In the genomic region with DNA sequence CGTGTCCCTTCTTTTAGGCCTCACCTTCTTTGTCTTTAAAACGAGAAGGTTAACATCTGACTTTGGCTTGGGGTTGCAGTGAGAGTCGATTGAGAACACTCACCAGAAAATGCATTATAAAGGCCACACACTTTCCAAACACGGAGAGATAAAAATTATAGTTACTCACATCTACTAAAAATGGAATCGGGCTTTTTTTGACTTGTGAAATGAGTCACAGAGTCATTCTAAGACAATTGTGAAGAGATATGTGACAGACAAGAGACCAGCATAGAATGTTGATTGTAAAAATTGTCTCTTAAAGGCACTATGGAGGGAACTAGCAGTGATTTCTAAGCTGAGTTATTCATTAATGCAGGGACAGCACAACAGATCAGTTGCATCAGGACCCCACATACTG, we compare ENCODE assay signal across 22 mouse cellular contexts. TPM values are rescaled to one million over a fixed set of nuclear protein-coding genes. Genes with fewer than 3 reads are reported as not detected.
"Had no signal": no experiment of that assay in that cellular context is flagged by ENCODE, and none has a peak within 500 bp of the region (broad histone marks: within the 10 kb centered on the region; RNA-seq: fewer than 3 reads in every experiment).

No protein-coding gene starts in this region.

- DNase-seq: lung, adult 18-20 months; lung, embryonic 14.5 days; lung, postnatal 4 days; midbrain, embryonic 14.5 days; retina, postnatal 1 day; right cerebral cortex, adult 18-20 months; right cerebral cortex, postnatal 25 days; right cerebral cortex, postnatal 4 days; spleen, adult 18-20 months; thymus, adult 18-20 months; thymus, postnatal 14 days; thymus, postnatal 36 days had no signal

- H3K9ac ChIP-seq: lung, embryonic 14.5 days; midbrain, embryonic 12.5 days; neural tube, embryonic 13.5 days; neural tube, embryonic 15.5 days had no signal

- H3K36me3 ChIP-seq: midbrain, embryonic 10.5 days; midbrain, embryonic 12.5 days; neural tube, embryonic 13.5 days; neural tube, embryonic 15.5 days had no signal

- ATAC-seq: midbrain, embryonic 16.5 days had no signal

- H3K9me3 ChIP-seq: midbrain, embryonic 10.5 days; midbrain, embryonic 12.5 days; neural tube, embryonic 13.5 days; neural tube, embryonic 15.5 days had no signal

- H3K4me3 ChIP-seq: midbrain, embryonic 10.5 days; midbrain, embryonic 12.5 days; myocyte; neural tube, embryonic 13.5 days; neural tube, embryonic 15.5 days had no signal

- H3K27me3 ChIP-seq: midbrain, embryonic 12.5 days; neural tube, embryonic 13.5 days; neural tube, embryonic 15.5 days had no signal

- H3K4me2 ChIP-seq: lung, embryonic 14.5 days; midbrain, embryonic 12.5 days; neural tube, embryonic 13.5 days; neural tube, embryonic 15.5 days had no signal

- H3K27ac ChIP-seq: midbrain, embryonic 10.5 days; midbrain, embryonic 12.5 days; neural tube, embryonic 13.5 days; neural tube, embryonic 15.5 days had no signal

- H3K4me1 ChIP-seq: midbrain, embryonic 10.5 days had no signal

RNA-seq across cellular contexts. Expression of gene Icos, which starts 38.8 kb away (rescaled TPM):
- polyA plus RNA-seq: lung, embryonic 14.5 days; midbrain, embryonic 14.5 days; myocyte; neural tube, embryonic 13.5 days had no signal

RNA-seq across cellular contexts. Expression of gene Ctla4, which starts 52.2 kb away (rescaled TPM):
- total RNA-seq: megakaryocyte-erythroid progenitor cell, adult 5-6 weeks had no signal
- polyA plus RNA-seq: lung, embryonic 14.5 days; midbrain, embryonic 10.5 days; midbrain, embryonic 12.5 days; midbrain, embryonic 14.5 days; midbrain, embryonic 16.5 days; myocyte; neural tube, embryonic 11.5 days; neural tube, embryonic 13.5 days; neural tube, embryonic 15.5 days; stomach, embryonic 14.5 days; stomach, embryonic 16.5 days had no signal
